Mouse (Mus musculus) embryonic facial prominence, embryonic 15.5 days (tissue): ENCODE measurements around the gene 1600012H06Rik. TPM values are rescaled to one million over a fixed set of nuclear protein-coding genes. Genes with fewer than 3 reads are reported as not detected.
"Not testable (repeated sequence)": the region's sequence is repeated elsewhere in the genome, so short reads cannot be mapped to it uniquely, and the experiment has no call there.

ENCODE experiments used
- ATAC-seq: fragments of 200-750 bp; cut with Nextera tagmentation; 2 replicates; pipeline ENCODE4 v1.8.0; 2017; ENCODE audit warnings: low read depth, moderate TSS enrichment; ENCODE audit not compliant: insufficient number of reproducible peaks, low FRiP score, low TSS enrichment
- H3K27ac ChIP-seq: fragments of 300-500 bp; sonication (generic); replicated peaks from 2 replicates; pipeline ENCODE4 v1.5.1; 2015; ENCODE audit warnings: mild to moderate bottlenecking, inconsistent platforms
- H3K27me3 ChIP-seq: fragments of 300-500 bp; sonication (generic); 2 replicates; pipeline ENCODE4 v1.6.1; 2015; ENCODE audit warnings: inconsistent platforms
- H3K36me3 ChIP-seq: fragments of 300-500 bp; sonication (generic); 2 replicates; pipeline ENCODE4 v1.6.1; 2015; ENCODE audit warnings: mild to moderate bottlenecking, inconsistent platforms
- H3K4me1 ChIP-seq: fragments of 300-500 bp; sonication (generic); 2 replicates; pipeline ENCODE4 v1.6.1; 2015; ENCODE audit warnings: inconsistent platforms
- H3K4me2 ChIP-seq: fragments of 300-500 bp; sonication (generic); replicated peaks from 2 replicates; pipeline ENCODE4 v1.6.1; 2015; ENCODE audit warnings: mild to moderate bottlenecking, inconsistent platforms
- H3K4me3 ChIP-seq: fragments of 300-500 bp; sonication (generic); replicated peaks from 2 replicates; pipeline ENCODE4 v1.5.1; 2015; ENCODE audit warnings: mild to moderate bottlenecking, inconsistent platforms
- H3K9ac ChIP-seq: fragments of 300-500 bp; sonication (generic); 2 replicates; pipeline ENCODE4 v1.6.1; 2015; ENCODE audit warnings: inconsistent platforms
- H3K9me3 ChIP-seq: fragments of 300-500 bp; sonication (generic); replicated peaks from 2 replicates; pipeline ENCODE4 v1.6.1; 2016; ENCODE audit warnings: inconsistent platforms
- WGBS: fragments of 180-500 bp; shearing (Covaris S2); methylation state at CpG from one replicate; pipeline ENCODE4 v1.1.7; 2015; 5-methylcytosine and 5-hydroxymethylcytosine counted together
- polyA plus RNA-seq: library from polyadenylated mRNA; unstranded; fragments of >200 nt; fragmentation: Nextera tagmentation; extraction: Ambion mirVana; gene quantifications from 2 replicates; pipeline ENCODE4 v1.2.1, GENCODE M21; 2015

The 1600012H06Rik gene
- polyA plus RNA-seq, 1 experiment from 2014 or later: 40.7 TPM

DNA sequence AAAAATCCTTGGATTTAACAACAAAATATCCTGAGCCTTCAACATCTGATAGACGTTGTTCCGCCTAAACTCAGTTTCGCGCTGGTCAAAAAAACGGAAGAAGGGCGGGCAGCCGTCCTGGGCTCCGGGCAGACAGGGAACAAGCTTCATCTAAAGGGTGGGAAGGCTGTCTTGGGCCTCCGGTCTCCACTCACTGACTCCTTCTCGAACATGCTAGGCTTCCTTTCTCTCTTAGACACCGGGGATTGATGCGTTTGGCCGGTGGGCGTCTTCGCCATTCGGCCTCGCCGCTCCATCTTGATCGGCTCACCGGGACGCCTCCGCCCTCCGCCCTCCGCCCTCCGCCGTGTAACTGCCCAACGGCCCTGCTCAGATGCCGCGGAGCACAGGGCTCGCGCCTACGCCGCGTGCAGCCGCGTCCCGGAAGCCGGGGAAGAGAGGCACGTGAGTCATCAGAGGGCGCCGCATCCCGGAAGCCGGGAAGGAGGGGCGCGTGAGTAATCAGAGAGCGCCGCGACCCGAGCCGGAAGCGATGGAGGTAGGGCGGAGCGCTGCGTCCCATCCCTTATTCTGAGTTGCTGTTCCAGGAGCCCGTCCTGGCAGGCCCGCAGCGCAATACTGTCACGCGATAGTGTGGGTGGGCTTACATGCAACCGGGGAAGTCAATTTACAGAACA is 35.5 kb downstream of the 1600012H06Rik start, which contains the start of the genes 9030025P20Rik and Gm3417:
TSS of gene 9030025P20Rik (plus strand) at position 107 of the 677 bp plus-strand sequence.
TSS of gene Gm3417 (minus strand) at position 429 of the 677 bp plus-strand sequence.
- not testable (repeated sequence) for H3K36me3 ChIP-seq, H3K4me2 ChIP-seq, H3K27ac ChIP-seq, H3K9me3 ChIP-seq, H3K4me3 ChIP-seq, H3K9ac ChIP-seq, H3K27me3 ChIP-seq, H3K4me1 ChIP-seq
- ATAC-seq: peak; percentile 97
- WGBS: no CpG with 5 or more reads among the region's 60 CpGs

DNA sequence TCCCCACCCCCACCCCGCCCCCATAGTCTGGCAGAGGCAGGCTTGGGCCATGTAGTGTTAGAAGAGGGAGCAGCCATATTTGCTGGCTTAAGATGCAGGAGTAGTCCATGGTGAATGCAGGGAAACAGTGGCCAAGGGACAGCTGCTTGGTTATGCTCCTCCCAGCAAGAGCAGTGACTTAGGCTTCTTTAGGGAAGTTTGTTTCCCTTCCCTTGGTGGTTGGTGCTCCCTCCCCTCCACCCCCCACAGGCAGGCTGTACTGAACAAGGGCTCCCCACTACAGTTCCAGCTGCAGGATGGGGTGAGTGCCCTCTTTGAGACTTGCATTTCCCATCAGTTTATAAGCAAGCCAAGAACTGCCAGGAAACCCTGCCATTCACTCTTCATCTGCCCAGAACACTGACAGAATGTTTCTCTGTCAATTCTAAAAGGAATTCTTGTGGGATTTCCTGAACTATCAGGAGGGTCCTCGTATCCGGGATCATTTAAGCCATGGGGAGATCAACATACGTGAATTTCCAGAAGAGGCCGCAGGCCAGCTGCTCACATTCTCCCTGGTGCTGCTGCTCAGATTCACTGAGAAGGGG is 47.2 kb downstream of the 1600012H06Rik start:
- H3K9me3 ChIP-seq, H3K27me3 ChIP-seq, H3K4me2 ChIP-seq, ATAC-seq, H3K4me1 ChIP-seq, H3K9ac ChIP-seq, H3K36me3 ChIP-seq, H3K27ac ChIP-seq, H3K4me3 ChIP-seq: not testable (repeated sequence)
- WGBS: 70% methylated on average over 4 of the region's 5 CpGs

DNA sequence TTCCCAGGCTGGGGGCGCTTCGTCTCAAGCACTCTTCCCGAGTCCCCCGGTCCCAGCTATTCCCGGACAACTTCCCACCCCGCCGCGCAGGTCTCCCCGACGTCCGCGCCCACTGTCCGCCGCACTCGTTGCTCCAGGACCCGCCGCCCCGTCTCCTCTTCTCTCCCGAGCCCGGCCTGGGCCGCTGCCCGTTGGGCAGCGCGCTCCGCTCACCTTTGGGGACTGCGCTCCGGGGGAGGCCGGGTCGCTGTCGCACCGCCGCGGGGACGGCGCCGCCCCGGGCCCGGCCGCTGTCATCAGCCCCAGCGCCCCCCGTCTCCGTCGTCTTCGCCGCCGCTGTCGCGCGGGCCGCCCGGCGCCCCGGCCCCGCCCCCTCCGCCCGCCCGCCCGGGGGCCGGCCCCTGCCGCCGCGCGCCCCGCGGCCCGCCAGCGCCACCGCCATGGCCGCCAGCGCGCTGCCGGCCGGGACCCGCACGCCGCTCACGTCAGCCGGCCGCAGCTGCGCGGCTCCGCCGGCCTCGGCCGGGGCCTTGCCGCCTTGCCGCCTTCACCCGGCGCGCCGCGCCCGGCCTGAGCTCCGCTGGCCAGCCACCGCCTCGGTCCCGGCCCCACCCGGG is 49.6 kb downstream of the 1600012H06Rik start:
- not testable (repeated sequence) for H3K4me3 ChIP-seq, H3K9me3 ChIP-seq, H3K36me3 ChIP-seq, H3K4me1 ChIP-seq, H3K4me2 ChIP-seq, H3K27ac ChIP-seq, H3K27me3 ChIP-seq, H3K9ac ChIP-seq
- no CpG with 5 or more reads among the region's 98 CpGs for WGBS
- ATAC-seq: peak; percentile 75

DNA sequence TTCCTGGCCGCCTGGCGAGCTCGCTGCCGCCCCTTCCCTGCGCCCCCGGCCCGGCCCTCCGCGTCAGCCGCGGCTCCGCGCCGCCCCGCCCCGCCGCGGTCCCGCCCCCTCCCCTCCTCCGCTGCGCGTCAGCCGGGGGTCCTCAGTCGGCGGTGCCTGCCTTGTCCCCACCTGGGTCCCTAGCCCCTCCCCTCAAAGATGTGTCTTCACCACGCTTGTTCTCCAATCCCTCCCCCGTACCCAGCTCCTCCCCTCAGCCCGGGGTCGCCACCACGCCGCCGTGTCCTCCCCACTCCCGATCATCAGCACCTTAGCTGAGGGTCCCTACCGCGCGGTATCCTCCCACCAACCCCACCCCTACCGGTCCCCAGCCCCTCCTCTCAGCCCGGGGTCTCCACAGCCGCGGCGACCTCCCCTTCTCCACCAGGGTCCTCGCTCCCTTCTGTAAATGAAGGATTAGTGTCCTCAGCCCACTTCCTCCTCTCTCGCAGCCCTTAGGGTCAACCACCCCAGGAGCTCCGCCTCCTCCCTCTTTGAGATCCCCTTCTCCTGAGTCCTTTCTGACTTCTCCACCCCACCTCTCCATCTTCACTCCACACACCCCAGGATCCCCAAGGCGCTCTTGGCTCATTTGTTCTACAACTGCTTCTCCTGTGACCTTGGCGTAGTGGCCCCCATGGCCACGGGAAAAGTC is 50.3 kb downstream of the 1600012H06Rik start:
- no CpG with 5 or more reads among the region's 47 CpGs for WGBS

DNA sequence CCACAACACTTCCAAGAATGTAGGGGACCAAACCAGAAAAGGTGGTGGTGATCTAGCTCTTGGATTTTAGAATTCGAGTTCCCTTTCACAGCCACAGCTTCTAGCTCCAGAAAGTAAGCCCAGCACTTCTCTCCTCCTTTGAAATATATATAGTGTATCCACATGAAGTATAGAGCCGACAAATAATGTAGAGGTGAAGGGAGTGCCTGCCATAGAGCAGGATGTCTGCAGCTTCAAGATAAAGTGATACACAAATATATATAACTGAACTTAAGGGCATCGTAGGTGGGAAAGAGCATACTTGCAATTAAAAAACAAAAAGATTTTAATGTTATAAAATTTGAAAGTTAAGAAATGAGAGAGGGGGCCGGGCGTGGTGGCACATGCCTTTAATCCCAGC is 51.2 kb downstream of the 1600012H06Rik start:
- not testable (repeated sequence) for H3K4me2 ChIP-seq, H3K9me3 ChIP-seq, H3K27ac ChIP-seq, H3K4me1 ChIP-seq, H3K4me3 ChIP-seq, ATAC-seq, H3K36me3 ChIP-seq, H3K27me3 ChIP-seq, H3K9ac ChIP-seq
- no CpG with 5 or more reads among the region's 5 CpGs for WGBS

More for the DNA sequence above, 50.3 kb downstream of the 1600012H06Rik start:
- ATAC-seq: peak; percentile 87
- not testable (repeated sequence) for H3K27me3 ChIP-seq, H3K4me3 ChIP-seq, H3K9ac ChIP-seq, H3K27ac ChIP-seq, H3K36me3 ChIP-seq, H3K4me2 ChIP-seq, H3K9me3 ChIP-seq, H3K4me1 ChIP-seq

DNA sequence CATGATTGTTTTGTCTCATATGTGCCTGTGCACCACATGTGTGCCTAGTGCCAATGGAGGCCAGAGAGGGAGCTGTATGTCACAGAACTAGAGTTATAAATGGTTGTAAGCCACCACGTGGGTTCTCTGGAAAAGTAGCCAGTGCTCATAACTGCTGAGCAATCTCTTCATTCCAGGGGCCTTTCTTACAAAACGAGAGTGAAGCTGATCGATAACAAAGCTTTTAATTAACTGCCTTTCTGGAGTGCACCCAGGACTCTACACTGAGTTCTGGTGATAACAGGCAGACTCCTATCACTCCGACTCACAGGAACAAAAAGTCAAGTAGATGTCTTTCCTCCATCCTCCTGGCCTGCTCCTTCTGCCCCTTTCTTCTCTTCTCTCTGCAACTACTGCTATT is 57.1 kb downstream of the 1600012H06Rik start:
- H3K27ac ChIP-seq: not testable (repeated sequence)

DNA sequence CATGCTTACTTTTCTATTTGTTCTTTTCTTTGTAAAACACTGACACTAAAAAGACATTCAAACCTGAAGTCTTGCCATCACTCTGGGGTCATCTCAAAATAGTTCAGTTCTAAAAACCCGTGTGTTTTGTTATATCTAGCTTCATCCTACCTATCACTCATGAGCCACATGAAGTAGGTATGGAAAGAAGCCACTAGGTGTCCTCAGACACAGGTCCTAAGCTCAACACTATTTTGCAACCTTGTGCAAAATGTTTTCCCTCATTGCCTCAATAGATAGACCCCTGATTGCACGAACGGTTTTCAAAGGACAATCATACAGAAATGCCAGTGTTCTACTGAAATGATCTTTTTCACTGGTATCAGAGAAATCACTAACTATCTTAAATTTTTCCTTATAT is 66.1 kb downstream of the 1600012H06Rik start:
- not testable (repeated sequence) for H3K4me2 ChIP-seq, H3K27me3 ChIP-seq, H3K4me3 ChIP-seq, H3K9me3 ChIP-seq, H3K27ac ChIP-seq, H3K9ac ChIP-seq, H3K4me1 ChIP-seq, H3K36me3 ChIP-seq, ATAC-seq
- no CpG with 5 or more reads among the region's 3 CpGs for WGBS

More for the DNA sequence above, 57.1 kb downstream of the 1600012H06Rik start:
- not testable (repeated sequence) for H3K9me3 ChIP-seq, H3K4me3 ChIP-seq, H3K27me3 ChIP-seq, H3K4me1 ChIP-seq, H3K36me3 ChIP-seq, H3K4me2 ChIP-seq, ATAC-seq, H3K9ac ChIP-seq
- no CpG with 5 or more reads among the region's 4 CpGs for WGBS

Other genes with a start within 250 kb of the 1600012H06Rik start
- gene Thbs2, start 248.9 kb upstream of the 1600012H06Rik start, polyA plus RNA-seq: 72.0 and 86.0 TPM in 2 replicates
- gene Wdr27, start within 50 bp of the 1600012H06Rik start, polyA plus RNA-seq: 10.3 and 13.1 TPM in 2 replicates
- gene Phf10, start 18.1 kb downstream of the 1600012H06Rik start, polyA plus RNA-seq: 40.9 and 45.3 TPM in 2 replicates
- gene 9030025P20Rik, start 35.3 kb downstream of the 1600012H06Rik start, polyA plus RNA-seq: 7.7 and 9.0 TPM in 2 replicates
- 2.7 and 3.3 TPM in 2 replicates for gene Gm3417, start 35.6 kb downstream of the 1600012H06Rik start, polyA plus RNA-seq
- 6.6 and 8.7 TPM in 2 replicates for gene Gm3435, start 67.0 kb downstream of the 1600012H06Rik start, polyA plus RNA-seq
- gene Ermard, start 98.0 kb downstream of the 1600012H06Rik start, polyA plus RNA-seq: 69.6 and 75.0 TPM in 2 replicates
- gene Tcte3, start 98.3 kb downstream of the 1600012H06Rik start, polyA plus RNA-seq: 1.1 TPM in 1 of 2 replicates, not detected in the other
- gene Gm3448, start 98.4 kb downstream of the 1600012H06Rik start, polyA plus RNA-seq: 5.4 and 8.3 TPM in 2 replicates